Mouse (Mus musculus): ENCODE data around the gene Glis3. TPM values are rescaled to one million over a fixed set of nuclear protein-coding genes. Genes with fewer than 3 reads are reported as not detected.

Glis3 gene
- polyA plus RNA-seq, 2 experiments, result 2.9 to 3.1 TPM

GRCm38 (mm10) chr19:28720016-28720415 is 40.1 kb upstream of the Glis3 start:
- no peak overlapping the region for H3K27ac ChIP-seq (replicated peaks; ENCODE audit: low read depth, low read length)
- H3K4me1 ChIP-seq (ENCODE audit: control insufficient read depth, insufficient read depth, low read length), result no peaks in the 10 kb centered on the region
- no peak overlapping the region for H3K4me3 ChIP-seq (replicated peaks; ENCODE audit: low read length)
- H3K27me3 ChIP-seq (ENCODE audit: control insufficient read depth, insufficient read depth, low read length), result no peaks in the 10 kb centered on the region
- H3K36me3 ChIP-seq (ENCODE audit: control insufficient read depth, insufficient read depth, low read length), result no peaks in the 10 kb centered on the region
- TF ChIP-seq POLR2A (IDR thresholded peaks at IDR 0.05; ENCODE audit: borderline replicate concordance, extremely low read depth, insufficient read depth, insufficient read length), result no peak
- DNase-seq (ENCODE audit: low spot score) (no peak), ATAC-seq (ENCODE audit: low FRiP score, low read depth) (no peak)
- no peak overlapping the region for H3K9ac ChIP-seq (ENCODE audit: low read depth, low read length, severe bottlenecking)
- no peaks in the 10 kb centered on the region for H3K9me3 ChIP-seq (ENCODE audit: control insufficient read depth, low read length)
- no peak overlapping the region for H3K4me2 ChIP-seq (replicated peaks; ENCODE audit: low read depth, low read length, severe bottlenecking)

GRCm38 (mm10) chr19:28714674-28715073 is 34.8 kb upstream of the Glis3 start:
- TF ChIP-seq POLR2A (IDR thresholded peaks at IDR 0.05; ENCODE audit: borderline replicate concordance, extremely low read depth, insufficient read depth, insufficient read length), result no peak
- peaks cover 5% of the 10 kb centered on the region; the same call in 1 of the 2 replicates for H3K9me3 ChIP-seq (ENCODE audit: control insufficient read depth, low read length)
- H3K9ac ChIP-seq (ENCODE audit: low read depth, low read length, severe bottlenecking), result no peak overlapping the region
- no peaks in the 10 kb centered on the region for H3K27me3 ChIP-seq (ENCODE audit: control insufficient read depth, insufficient read depth, low read length)
- no peak overlapping the region for H3K4me3 ChIP-seq (replicated peaks; ENCODE audit: low read length)
- H3K36me3 ChIP-seq (ENCODE audit: control insufficient read depth, insufficient read depth, low read length), result no peaks in the 10 kb centered on the region
- H3K4me2 ChIP-seq (replicated peaks; ENCODE audit: low read depth, low read length, severe bottlenecking), result no peak overlapping the region
- 81% methylated on average over 4 of the region's 4 CpGs for WGBS
- DNase-seq (ENCODE audit: low spot score) (no peak), ATAC-seq (ENCODE audit: low FRiP score, low read depth) (no peak)
- H3K4me1 ChIP-seq (ENCODE audit: control insufficient read depth, insufficient read depth, low read length), result no peaks in the 10 kb centered on the region
- no peak overlapping the region for H3K27ac ChIP-seq (replicated peaks; ENCODE audit: low read depth, low read length)

- Histone ChIP-seq H3K27ac (replicated peaks; ENCODE audit: low read depth, low read length) (no peak overlapping the region), H3K9ac (ENCODE audit: low read depth, low read length, severe bottlenecking) (no peak overlapping the region), H3K36me3 (ENCODE audit: control insufficient read depth, insufficient read depth, low read length) (no peaks in the 10 kb centered on the region), H3K4me1 (ENCODE audit: control insufficient read depth, insufficient read depth, low read length) (no peaks in the 10 kb centered on the region), H3K27me3 (ENCODE audit: control insufficient read depth, insufficient read depth, low read length) (no peaks in the 10 kb centered on the region), H3K9me3 (ENCODE audit: control insufficient read depth, low read length) (no peaks in the 10 kb centered on the region), H3K4me3 (replicated peaks; ENCODE audit: low read length) (no peak overlapping the region), H3K4me2 (replicated peaks; ENCODE audit: low read depth, low read length, severe bottlenecking) (no peak overlapping the region)
- ATAC-seq (ENCODE audit: low FRiP score, low read depth), result no peak
- TF ChIP-seq POLR2A (IDR thresholded peaks at IDR 0.05; ENCODE audit: borderline replicate concordance, extremely low read depth, insufficient read depth, insufficient read length), result no peak
- WGBS, result 58% methylated on average over 3 of the region's 3 CpGs
- no peak for DNase-seq (ENCODE audit: low spot score)
Observed at GRCm38 (mm10) chr19:28697718-28698117, 17.8 kb upstream of the Glis3 start.

- Histone ChIP-seq H3K9ac (ENCODE audit: low read depth, low read length, severe bottlenecking) (no peak overlapping the region), H3K27ac (replicated peaks; ENCODE audit: low read depth, low read length) (no peak overlapping the region), H3K36me3 (ENCODE audit: control insufficient read depth, insufficient read depth, low read length) (no peaks in the 10 kb centered on the region), H3K4me1 (ENCODE audit: control insufficient read depth, insufficient read depth, low read length) (no peaks in the 10 kb centered on the region), H3K4me3 (replicated peaks; ENCODE audit: low read length) (no peak overlapping the region), H3K9me3 (ENCODE audit: control insufficient read depth, low read length) (no peaks in the 10 kb centered on the region), H3K4me2 (replicated peaks; ENCODE audit: low read depth, low read length, severe bottlenecking) (no peak overlapping the region), H3K27me3 (ENCODE audit: control insufficient read depth, insufficient read depth, low read length) (no peaks in the 10 kb centered on the region)
- ATAC-seq (ENCODE audit: low FRiP score, low read depth), result no peak
- no peak for DNase-seq (ENCODE audit: low spot score)
- no peak for TF ChIP-seq POLR2A (IDR thresholded peaks at IDR 0.05; ENCODE audit: borderline replicate concordance, extremely low read depth, insufficient read depth, insufficient read length)
- WGBS, result 67% methylated on average over 4 of the region's 4 CpGs
Observed at GRCm38 (mm10) chr19:28686398-28686797, 6.5 kb upstream of the Glis3 start.

GRCm38 (mm10) chr19:28685484-28685883 is 5.6 kb upstream of the Glis3 start:
- H3K9ac ChIP-seq (ENCODE audit: low read depth, low read length, severe bottlenecking), result no peak overlapping the region
- H3K36me3 ChIP-seq (ENCODE audit: control insufficient read depth, insufficient read depth, low read length), result no peaks in the 10 kb centered on the region
- H3K27ac ChIP-seq (replicated peaks; ENCODE audit: low read depth, low read length), result no peak overlapping the region
- H3K27me3 ChIP-seq (ENCODE audit: control insufficient read depth, insufficient read depth, low read length), result no peaks in the 10 kb centered on the region
- no peaks in the 10 kb centered on the region for H3K4me1 ChIP-seq (ENCODE audit: control insufficient read depth, insufficient read depth, low read length)
- DNase-seq (ENCODE audit: low spot score) (no peak), ATAC-seq (ENCODE audit: low FRiP score, low read depth) (no peak)
- no peak for TF ChIP-seq POLR2A (IDR thresholded peaks at IDR 0.05; ENCODE audit: borderline replicate concordance, extremely low read depth, insufficient read depth, insufficient read length)
- WGBS, result 87% methylated on average over 4 of the region's 4 CpGs
- no peak overlapping the region for H3K4me3 ChIP-seq (replicated peaks; ENCODE audit: low read length)
- no peaks in the 10 kb centered on the region for H3K9me3 ChIP-seq (ENCODE audit: control insufficient read depth, low read length)
- no peak overlapping the region for H3K4me2 ChIP-seq (replicated peaks; ENCODE audit: low read depth, low read length, severe bottlenecking)

GRCm38 (mm10) chr19:28684347-28684746 is 4.5 kb upstream of the Glis3 start:
- no peak overlapping the region for H3K27ac ChIP-seq (replicated peaks; ENCODE audit: low read depth, low read length)
- no peak for TF ChIP-seq POLR2A (IDR thresholded peaks at IDR 0.05; ENCODE audit: borderline replicate concordance, extremely low read depth, insufficient read depth, insufficient read length)
- H3K9me3 ChIP-seq (ENCODE audit: control insufficient read depth, low read length), result no peaks in the 10 kb centered on the region
- 80% methylated on average over 6 of the region's 6 CpGs for WGBS
- H3K36me3 ChIP-seq (ENCODE audit: control insufficient read depth, insufficient read depth, low read length), result no peaks in the 10 kb centered on the region
- no peak for DNase-seq (ENCODE audit: low spot score)
- H3K9ac ChIP-seq (ENCODE audit: low read depth, low read length, severe bottlenecking), result no peak overlapping the region
- ATAC-seq (ENCODE audit: low FRiP score, low read depth), result no peak
- no peak overlapping the region for H3K4me3 ChIP-seq (replicated peaks; ENCODE audit: low read length)
- no peaks in the 10 kb centered on the region for H3K27me3 ChIP-seq (ENCODE audit: control insufficient read depth, insufficient read depth, low read length)
- H3K4me1 ChIP-seq (ENCODE audit: control insufficient read depth, insufficient read depth, low read length), result no peaks in the 10 kb centered on the region
- no peak overlapping the region for H3K4me2 ChIP-seq (replicated peaks; ENCODE audit: low read depth, low read length, severe bottlenecking)
